Comparison of ENCODE assay signal across 14 mouse cellular contexts in genomic region chr17:6202389-6203110, GRCm38 (mm10). TPM values are rescaled to one million over a fixed set of nuclear protein-coding genes. Genes with fewer than 3 reads are reported as not detected.
DNase-seq lines count a peak whose midpoint lies in the region; ATAC-seq and TF ChIP-seq lines count a peak whose summit lies in the region.
"Had no signal": no experiment of that assay in that cellular context is flagged by ENCODE, and none has a peak within 500 bp of the region (broad histone marks: within the 10 kb centered on the region; RNA-seq: fewer than 3 reads in every experiment).

No protein-coding gene starts in this region.

- no peaks in the 10 kb centered on the region for H3K9me3 ChIP-seq in heart, embryonic 12.5 days (replicated peaks)
- H3K9me3 ChIP-seq: forebrain, embryonic 10.5 days had no signal

- no peak for TF ChIP-seq POLR2A in heart, adult 2 months (IDR thresholded peaks at IDR 0.05; ENCODE audit: insufficient read depth, low read depth, low read length)

- TF ChIP-seq EP300 in heart, adult 2 months (IDR thresholded peaks at IDR 0.05; ENCODE audit: insufficient read depth, low read depth, low read length) = no peak

- WGBS in heart, embryonic 12.5 days = 69% methylated on average over 14 of the region's 14 CpGs
- WGBS in heart, adult 2 months = 76% methylated on average over 14 of the region's 14 CpGs

- no peak for TF ChIP-seq CTCF in heart, adult 2 months (IDR thresholded peaks at IDR 0.05)

- H3K79me2 ChIP-seq in heart, adult 2 months (replicated peaks; ENCODE audit: control insufficient read depth, insufficient read depth, low read length) = no peaks in the 10 kb centered on the region

- ATAC-seq in heart, embryonic 12.5 days (ENCODE audit: insufficient number of reproducible peaks, low FRiP score) = no peak
- ATAC-seq in megakaryocyte-erythroid progenitor cell, adult 5-6 weeks (replicated peaks; ENCODE audit: low FRiP score, low TSS enrichment, poor library complexity, severe bottlenecking) = peak; percentile 80

- peaks cover 17% of the 10 kb centered on the region for H3K4me1 ChIP-seq in heart, embryonic 12.5 days (replicated peaks)
- no peaks in the 10 kb centered on the region for H3K4me1 ChIP-seq in heart, adult 2 months (ENCODE audit: control insufficient read depth, insufficient read depth, low read length)
- H3K4me1 ChIP-seq: forebrain, embryonic 10.5 days had no signal

- 0 out of 2 replicates have a peak overlapping the region, but pooled peaks have one; percentile 39 for H3K9ac ChIP-seq in heart, embryonic 12.5 days
- H3K9ac ChIP-seq in heart, adult 2 months (ENCODE audit: low read depth, low read length) = no peak overlapping the region

- H3K27ac ChIP-seq in heart, embryonic 12.5 days (ENCODE audit: poor library complexity, severe bottlenecking) = 0 out of 2 replicates have a peak overlapping the region, but pooled peaks have one; percentile 4
- no peak overlapping the region for H3K27ac ChIP-seq in heart, adult 2 months
- H3K27ac ChIP-seq: forebrain, embryonic 10.5 days had no signal

- H3K4me2 ChIP-seq in heart, embryonic 12.5 days = no peak overlapping the region
- H3K4me2 ChIP-seq: heart, embryonic 11.5 days; liver, embryonic 11.5 days had no signal

- DNase-seq in heart, adult 2 months = no peak
- peak; percentile 84 for DNase-seq in NIH3T3 (ENCODE audit: low read depth)
- DNase-seq in frontal cortex, postnatal 36 days (ENCODE audit: low spot score in 2 of 2) = peak; percentile 59 to 85
- DNase-seq in spleen, postnatal 36 days (ENCODE audit: low spot score in 2 of 2) = no peak
- no peak for DNase-seq in kidney, adult 18-20 months
- DNase-seq in adrenal gland, adult 8-10 months = no peak
- DNase-seq: embryo, embryonic 11 days; lung, postnatal 36 days; thymus, postnatal 25 days had no signal

- no peak overlapping the region for H3K4me3 ChIP-seq in heart, embryonic 12.5 days
- no peak overlapping the region for H3K4me3 ChIP-seq in heart, adult 2 months
- H3K4me3 ChIP-seq: forebrain, embryonic 10.5 days had no signal

- intact Hi-C loops in heart, adult 2 months (cut with DNase I) = no loop called here

- no peaks in the 10 kb centered on the region for H3K27me3 ChIP-seq in heart, embryonic 12.5 days (replicated peaks)
- H3K27me3 ChIP-seq in heart, adult 2 months (ENCODE audit: control insufficient read depth, insufficient read depth, low read length) = no peaks in the 10 kb centered on the region

- H3K36me3 ChIP-seq in heart, embryonic 12.5 days = peaks cover 44% of the 10 kb centered on the region
- no peaks in the 10 kb centered on the region for H3K36me3 ChIP-seq in heart, adult 2 months (ENCODE audit: control insufficient read depth, insufficient read depth, low read length)

RNA-seq across cellular contexts. Expression of gene Tmem181a, which starts 54.1 kb away (rescaled TPM):
- 23.7 and 24.5 TPM in 2 replicates for polyA plus RNA-seq in heart, embryonic 12.5 days (2016; fragmentation: Nextera tagmentation; extraction: Ambion mirVana)
- total RNA-seq in heart, adult 2 months (2021) = 1 to 10 TPM; 7.0 to 8.1 TPM
- polyA plus RNA-seq in heart, adult 2 months (2012; rRNA removed) = 10.2 and 14.5 TPM in 2 replicates
- total RNA-seq in megakaryocyte-erythroid progenitor cell, adult 5-6 weeks (2014; fragmentation: Nextera tagmentation) = 9.6 and 11.3 TPM in 2 replicates
- total RNA-seq in megakaryocyte-erythroid progenitor cell, adult 5-6 weeks (2017) = 4.5 and 5.8 TPM in 2 replicates
- 10 to 100 TPM; 13.9 to 15.1 (median 14.4) TPM for total RNA-seq in adrenal gland, adult 8-10 months (2022)

Comparison
In these comparisons a context has a peak if more than half of its experiments do, and no peak if none do; other contexts are left out.
1. DNase-seq: peak in NIH3T3 (single experiment) and frontal cortex, postnatal 36 days (2 of 2); none in heart, adult 2 months (0 of 2), spleen, postnatal 36 days (0 of 2), kidney, adult 18-20 months (single experiment) and adrenal gland, adult 8-10 months (single experiment).